Mouse (Mus musculus): ENCODE measurements around the gene Pwp2. TPM values are rescaled to one million over a fixed set of nuclear protein-coding genes. Genes with fewer than 3 reads are reported as not detected.

The Pwp2 gene
- polyA plus RNA-seq, 1 experiment, result 4.7 TPM

- peaks cover 15% of the 10 kb centered on the region for H3K4me1 ChIP-seq (ENCODE audit: control insufficient read depth, insufficient read depth, insufficient read length, low read length)
- no peak overlapping the region for H3K27ac ChIP-seq (ENCODE audit: insufficient read depth, low read depth, low read length)
- peaks cover 50% of the 10 kb centered on the region for H3K36me3 ChIP-seq (ENCODE audit: control insufficient read depth, insufficient read depth, low read length)
- no peak for TF ChIP-seq POLR2A (IDR thresholded peaks at IDR 0.05; ENCODE audit: low read depth, low read length)
- TF ChIP-seq CTCF (IDR thresholded peaks at IDR 0.05; ENCODE audit: extremely low read depth, insufficient read length, insufficient replicate concordance, low read depth, low read length), result no peak
- H3K4me3 ChIP-seq (ENCODE audit: low read depth, low read length), result no peak overlapping the region
- H3K27me3 ChIP-seq (ENCODE audit: control insufficient read depth, insufficient read depth, low read length), result no peaks in the 10 kb centered on the region
- WGBS, result 87% methylated on average over 6 of the region's 6 CpGs
Observed at GRCm38 (mm10) chr10:78224136-78224535, 39.2 kb upstream of the Pwp2 start.

DNA sequence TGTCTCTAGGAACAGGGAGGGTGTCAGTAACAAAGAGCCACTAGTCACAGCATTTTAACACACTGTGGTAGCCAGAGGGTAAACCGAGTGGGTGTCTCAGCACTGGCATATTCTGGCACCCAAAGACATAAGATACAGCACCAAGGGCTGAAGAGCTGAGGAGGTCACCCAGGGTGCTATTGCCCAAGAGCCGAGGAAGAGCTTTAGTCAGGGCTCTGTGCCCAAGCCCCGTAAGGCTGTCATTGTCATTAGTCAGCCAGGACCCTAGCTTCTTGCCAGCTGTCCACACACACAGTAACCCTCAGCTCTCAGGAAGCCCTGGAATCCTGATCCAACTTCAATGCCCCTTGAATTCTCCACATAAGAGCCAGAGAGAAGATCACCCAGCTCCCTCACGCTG lies 38.0 kb upstream of the Pwp2 start:
- Histone ChIP-seq H3K27me3 (ENCODE audit: control insufficient read depth, insufficient read depth, low read length) (no peaks in the 10 kb centered on the region), H3K27ac (ENCODE audit: insufficient read depth, low read depth, low read length) (no peak overlapping the region), H3K4me3 (ENCODE audit: low read depth, low read length) (no peak overlapping the region), H3K4me1 (ENCODE audit: control insufficient read depth, insufficient read depth, insufficient read length, low read length) (peaks cover 7% of the 10 kb centered on the region), H3K36me3 (ENCODE audit: control insufficient read depth, insufficient read depth, low read length) (peaks cover 58% of the 10 kb centered on the region)
- no peak for TF ChIP-seq POLR2A (IDR thresholded peaks at IDR 0.05; ENCODE audit: low read depth, low read length)
- no peak for TF ChIP-seq CTCF (IDR thresholded peaks at IDR 0.05; ENCODE audit: extremely low read depth, insufficient read length, insufficient replicate concordance, low read depth, low read length)
- WGBS, result 78% methylated on average over 4 of the region's 4 CpGs

GRCm38 (mm10) chr10:78221315-78221714 lies 36.4 kb upstream of the Pwp2 start:
- Histone ChIP-seq H3K27me3 (ENCODE audit: control insufficient read depth, insufficient read depth, low read length) (no peaks in the 10 kb centered on the region), H3K36me3 (ENCODE audit: control insufficient read depth, insufficient read depth, low read length) (peaks cover 56% of the 10 kb centered on the region), H3K4me1 (ENCODE audit: control insufficient read depth, insufficient read depth, insufficient read length, low read length) (no peaks in the 10 kb centered on the region), H3K27ac (ENCODE audit: insufficient read depth, low read depth, low read length) (no peak overlapping the region), H3K4me3 (ENCODE audit: low read depth, low read length) (no peak overlapping the region)
- TF ChIP-seq POLR2A (IDR thresholded peaks at IDR 0.05; ENCODE audit: low read depth, low read length), result no peak
- no peak for TF ChIP-seq CTCF (IDR thresholded peaks at IDR 0.05; ENCODE audit: extremely low read depth, insufficient read length, insufficient replicate concordance, low read depth, low read length)
- WGBS, result 97% methylated on average over 7 of the region's 7 CpGs

GRCm38 (mm10) chr10:78219528-78219927 lies 34.6 kb upstream of the Pwp2 start:
- Histone ChIP-seq H3K27me3 (ENCODE audit: control insufficient read depth, insufficient read depth, low read length) (no peaks in the 10 kb centered on the region), H3K4me3 (ENCODE audit: low read depth, low read length) (no peak overlapping the region), H3K36me3 (ENCODE audit: control insufficient read depth, insufficient read depth, low read length) (peaks cover 60% of the 10 kb centered on the region), H3K4me1 (ENCODE audit: control insufficient read depth, insufficient read depth, insufficient read length, low read length) (no peaks in the 10 kb centered on the region), H3K27ac (ENCODE audit: insufficient read depth, low read depth, low read length) (no peak overlapping the region)
- 100% methylated on average over 1 of the region's 1 CpGs for WGBS
- TF ChIP-seq POLR2A (IDR thresholded peaks at IDR 0.05; ENCODE audit: low read depth, low read length), result no peak
- no peak for TF ChIP-seq CTCF (IDR thresholded peaks at IDR 0.05; ENCODE audit: extremely low read depth, insufficient read length, insufficient replicate concordance, low read depth, low read length)

GRCm38 (mm10) chr10:78218576-78218975 lies 33.6 kb upstream of the Pwp2 start:
- H3K27ac ChIP-seq (ENCODE audit: insufficient read depth, low read depth, low read length), result no peak overlapping the region
- no peak overlapping the region for H3K4me3 ChIP-seq (ENCODE audit: low read depth, low read length)
- no peaks in the 10 kb centered on the region for H3K4me1 ChIP-seq (ENCODE audit: control insufficient read depth, insufficient read depth, insufficient read length, low read length)
- peaks cover 65% of the 10 kb centered on the region for H3K36me3 ChIP-seq (ENCODE audit: control insufficient read depth, insufficient read depth, low read length)
- TF ChIP-seq CTCF (IDR thresholded peaks at IDR 0.05; ENCODE audit: extremely low read depth, insufficient read length, insufficient replicate concordance, low read depth, low read length) (no peak), POLR2A (IDR thresholded peaks at IDR 0.05; ENCODE audit: low read depth, low read length) (no peak)
- 86% methylated on average over 6 of the region's 6 CpGs for WGBS
- H3K27me3 ChIP-seq (ENCODE audit: control insufficient read depth, insufficient read depth, low read length), result no peaks in the 10 kb centered on the region

DNA sequence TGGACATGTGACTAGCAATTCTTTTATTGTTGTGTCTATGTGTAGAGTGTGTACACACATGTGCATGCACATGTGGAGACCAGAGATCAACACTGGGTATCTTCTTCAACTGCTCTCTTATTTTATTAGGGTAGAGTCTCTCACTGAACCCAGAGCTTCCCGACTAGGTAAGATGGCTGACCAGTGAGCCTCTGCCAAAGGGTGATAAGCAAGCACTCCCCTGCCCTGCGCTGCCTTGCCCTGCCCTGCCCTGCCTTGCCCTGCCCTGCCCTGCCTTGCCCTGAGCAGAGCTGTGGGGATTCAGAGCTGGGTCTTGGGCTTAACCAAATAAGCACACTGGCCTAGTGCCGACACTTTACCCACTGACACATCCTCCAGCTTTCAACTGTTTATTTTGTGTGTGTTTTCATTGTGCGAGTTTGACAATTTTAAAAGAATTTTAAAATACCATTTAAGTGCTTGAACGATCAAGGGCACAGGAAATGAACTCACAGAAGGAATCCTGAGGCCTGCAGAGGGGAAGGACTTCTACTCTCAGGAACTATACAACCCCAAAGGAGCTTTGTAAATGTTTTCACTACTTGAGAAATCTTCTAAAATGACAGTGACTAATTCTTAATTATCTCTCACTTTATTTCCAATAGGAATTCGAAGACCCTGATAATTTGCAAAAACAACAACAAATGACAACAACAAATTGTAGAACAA lies 31.6 kb upstream of the Pwp2 start:
- H3K27me3 ChIP-seq (ENCODE audit: control insufficient read depth, insufficient read depth, low read length), result no peaks in the 10 kb centered on the region
- no peak overlapping the region for H3K4me3 ChIP-seq (ENCODE audit: low read depth, low read length)
- TF ChIP-seq CTCF (IDR thresholded peaks at IDR 0.05; ENCODE audit: extremely low read depth, insufficient read length, insufficient replicate concordance, low read depth, low read length) (no peak), POLR2A (IDR thresholded peaks at IDR 0.05; ENCODE audit: low read depth, low read length) (no peak)
- WGBS, result 64% methylated on average over 6 of the region's 6 CpGs
- H3K36me3 ChIP-seq (ENCODE audit: control insufficient read depth, insufficient read depth, low read length), result peaks cover 70% of the 10 kb centered on the region
- H3K4me1 ChIP-seq (ENCODE audit: control insufficient read depth, insufficient read depth, insufficient read length, low read length), result no peaks in the 10 kb centered on the region
- H3K27ac ChIP-seq (ENCODE audit: insufficient read depth, low read depth, low read length), result peak overlapping the region; percentile 30

DNA sequence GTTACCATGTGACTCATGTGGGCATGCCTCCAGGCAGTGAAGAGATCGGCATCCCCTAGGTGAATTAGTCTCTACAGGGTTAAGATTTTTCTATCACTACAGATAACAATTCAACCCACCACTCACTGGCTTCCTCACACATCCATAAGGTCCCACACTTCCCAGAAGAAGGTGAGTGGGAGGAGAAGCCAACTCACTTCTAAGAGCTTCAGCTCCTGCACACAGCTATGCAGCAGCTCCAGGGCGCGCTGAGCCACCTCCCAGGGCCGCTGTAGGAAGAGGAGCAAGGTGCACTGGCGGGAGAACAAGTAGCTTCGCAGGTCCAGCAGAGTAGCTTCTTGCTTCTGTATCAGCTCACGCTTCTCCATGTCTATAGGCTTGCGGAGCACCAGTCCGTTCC lies 29.4 kb upstream of the Pwp2 start:
- H3K4me1 ChIP-seq (ENCODE audit: control insufficient read depth, insufficient read depth, insufficient read length, low read length), result no peaks in the 10 kb centered on the region
- H3K36me3 ChIP-seq (ENCODE audit: control insufficient read depth, insufficient read depth, low read length), result peaks cover 73% of the 10 kb centered on the region
- WGBS, result 92% methylated on average over 9 of the region's 9 CpGs
- H3K4me3 ChIP-seq (ENCODE audit: low read depth, low read length), result no peak overlapping the region
- no peak overlapping the region for H3K27ac ChIP-seq (ENCODE audit: insufficient read depth, low read depth, low read length)
- H3K27me3 ChIP-seq (ENCODE audit: control insufficient read depth, insufficient read depth, low read length), result no peaks in the 10 kb centered on the region
- TF ChIP-seq POLR2A (IDR thresholded peaks at IDR 0.05; ENCODE audit: low read depth, low read length) (no peak), CTCF (IDR thresholded peaks at IDR 0.05; ENCODE audit: extremely low read depth, insufficient read length, insufficient replicate concordance, low read depth, low read length) (no peak)

All from small intestine, adult 2 months (tissue).